Mouse (Mus musculus) cortical plate, adult 2 months (tissue): ENCODE results near the gene Lmx1b.

Experiments used
- CTCF ChIP-seq: fragments of 200-500 bp; IDR thresholded peaks from 2 replicates; pipeline ENCODE4 v1.5.1; 2011; ENCODE audit warnings: mild to moderate bottlenecking, control low read depth, low read length; ENCODE audit not compliant: insufficient read depth; ENCODE audit errors: extremely low read depth
- POLR2A ChIP-seq: fragments of 200-500 bp; IDR thresholded peaks from 2 replicates; pipeline ENCODE4 v1.6.1; 2011; ENCODE audit warnings: mild to moderate bottlenecking, low read length, control low read depth; ENCODE audit not compliant: insufficient read depth; ENCODE audit errors: extremely low read depth

GRCm38 (mm10) chr2:33584937-33585910 lies 55.1 kb downstream of the Lmx1b start:
- TF ChIP-seq POLR2A, result no peak
- TF ChIP-seq CTCF, result no peak
